Mouse (Mus musculus) thymus, postnatal 0 days (tissue): ENCODE measurements around the gene Tent5c. TPM values are rescaled to one million over a fixed set of nuclear protein-coding genes. Genes with fewer than 3 reads are reported as not detected.

Experiments used
- polyA plus RNA-seq: library from polyadenylated mRNA; unstranded; fragments of >200 nt; fragmentation: Nextera tagmentation; extraction: Ambion mirVana; gene quantifications from 2 replicates; pipeline ENCODE4 v1.2.1, GENCODE M21; 2015

Gene Tent5c
- polyA plus RNA-seq, 1 experiment from 2014 or later: 2.5 TPM

Other genes with a start within 250 kb of the Tent5c start
- gene Man1a2, start 196.2 kb upstream of the Tent5c start, polyA plus RNA-seq: 108 and 117 TPM in 2 replicates